Mouse (Mus musculus): ENCODE results near the gene Dscam.

Dscam gene

GRCm38 (mm10) chr16:96651444-96651843 is 519.1 kb downstream of the Dscam start:
- no peak for DNase-seq (ENCODE audit: low read depth)

- DNase-seq (ENCODE audit: low read depth): no peak
These were observed 530.5 kb downstream of the Dscam start for GRCm38 (mm10) chr16:96640101-96640500.

GRCm38 (mm10) chr16:96635916-96636315 is 534.6 kb downstream of the Dscam start:
- no peak for DNase-seq (ENCODE audit: low read depth)

- DNase-seq (ENCODE audit: low read depth): no peak
These were observed 535.8 kb downstream of the Dscam start for GRCm38 (mm10) chr16:96634791-96635143.

GRCm38 (mm10) chr16:96634097-96634790 is 536.3 kb downstream of the Dscam start:
- DNase-seq (ENCODE audit: low read depth): no peak

GRCm38 (mm10) chr16:96630241-96630640 is 540.3 kb downstream of the Dscam start:
- no peak for DNase-seq (ENCODE audit: low read depth)

GRCm38 (mm10) chr16:96629623-96630022 is 540.9 kb downstream of the Dscam start:
- no peak for DNase-seq (ENCODE audit: low read depth)

GRCm38 (mm10) chr16:96625468-96625867 is 545.1 kb downstream of the Dscam start:
- DNase-seq (ENCODE audit: low read depth): no peak

- DNase-seq (ENCODE audit: low read depth): no peak
These were observed 545.8 kb downstream of the Dscam start for GRCm38 (mm10) chr16:96624570-96625411.

- DNase-seq (ENCODE audit: low read depth): no peak
These were observed 549.7 kb downstream of the Dscam start for GRCm38 (mm10) chr16:96620861-96621260.

- DNase-seq (ENCODE audit: low read depth): no peak
These were observed 550.1 kb downstream of the Dscam start for GRCm38 (mm10) chr16:96620402-96620801.

GRCm38 (mm10) chr16:96617772-96618171 is 552.8 kb downstream of the Dscam start:
- DNase-seq (ENCODE audit: low read depth): no peak

- no peak for DNase-seq (ENCODE audit: low read depth)
These were observed 557.3 kb downstream of the Dscam start for GRCm38 (mm10) chr16:96613275-96613674.

- DNase-seq (ENCODE audit: low read depth): peak; percentile 14
These were observed 559.7 kb downstream of the Dscam start for GRCm38 (mm10) chr16:96610806-96611205.

- DNase-seq (ENCODE audit: low read depth): no peak
These were observed 568.3 kb downstream of the Dscam start for GRCm38 (mm10) chr16:96602206-96602605.

GRCm38 (mm10) chr16:96600791-96601190 is 569.8 kb downstream of the Dscam start:
- DNase-seq (ENCODE audit: low read depth): no peak

GRCm38 (mm10) chr16:96599401-96600060 is 571.0 kb downstream of the Dscam start:
- DNase-seq (ENCODE audit: low read depth): no peak

- DNase-seq (ENCODE audit: low read depth): no peak
These were observed 594.7 kb downstream of the Dscam start for GRCm38 (mm10) chr16:96575841-96576240.

- no peak for DNase-seq (ENCODE audit: low read depth)
These were observed 603.1 kb downstream of the Dscam start for GRCm38 (mm10) chr16:96567428-96567827.

GRCm38 (mm10) chr16:96563350-96564257 is 606.9 kb downstream of the Dscam start:
- DNase-seq (ENCODE audit: low read depth): no peak

- no peak for DNase-seq (ENCODE audit: low read depth)
These were observed 610.8 kb downstream of the Dscam start for GRCm38 (mm10) chr16:96559796-96560195.

GRCm38 (mm10) chr16:96558341-96558740 is 612.2 kb downstream of the Dscam start:
- no peak for DNase-seq (ENCODE audit: low read depth)

Measured in induced T-regulatory cell, adult 2 months (primary cell).